Mouse (Mus musculus): ENCODE data around the gene Itgad.

Itgad gene

DNA sequence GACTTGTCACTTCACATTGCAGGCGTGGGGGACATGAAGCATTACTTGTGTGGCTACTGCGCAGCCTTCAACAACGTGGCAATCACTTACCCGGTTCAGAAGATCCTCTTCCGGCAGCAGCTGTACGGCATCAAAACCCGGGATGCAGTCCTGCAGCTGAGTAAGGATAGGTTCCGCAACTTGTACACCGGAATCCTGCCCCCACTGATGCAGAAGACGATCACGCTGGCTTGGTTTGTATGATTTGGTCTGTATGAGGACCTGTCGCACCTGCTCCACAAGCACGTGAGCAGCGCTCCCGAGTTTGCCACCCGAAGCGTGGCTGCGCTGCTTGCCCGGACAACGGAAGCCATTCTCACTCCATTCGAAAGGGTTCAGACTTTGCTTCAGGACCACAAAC is at the start of gene Itgad:
TSS of gene Itgad (plus strand) at position 301 of the 400 bp plus-strand sequence.
- no peak for TF ChIP-seq GATA4 (IDR thresholded peaks at IDR 0.05; ENCODE audit: insufficient replicate concordance, low read length)

DNA sequence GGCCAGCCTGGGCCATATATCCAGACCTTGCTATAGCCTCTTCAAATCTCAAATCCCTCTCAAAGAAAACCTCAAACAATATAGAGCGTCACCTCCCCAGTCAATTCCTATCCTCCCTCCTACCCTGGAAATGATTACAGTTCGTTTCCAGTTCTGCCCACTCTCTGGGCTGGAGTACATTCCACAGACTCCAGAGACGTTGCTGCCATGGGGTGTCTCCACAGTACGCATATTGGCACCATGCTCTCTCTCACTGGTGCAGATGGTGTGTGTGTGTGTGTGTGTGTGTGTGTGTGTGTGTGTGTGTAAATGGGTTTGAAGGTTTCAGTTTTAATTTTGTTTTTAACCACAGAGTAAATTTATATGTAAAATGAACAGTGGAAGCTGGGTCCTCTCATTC is 48.9 kb upstream of the Itgad start:
- no peak for TF ChIP-seq GATA4 (IDR thresholded peaks at IDR 0.05; ENCODE audit: insufficient replicate concordance, low read length)

DNA sequence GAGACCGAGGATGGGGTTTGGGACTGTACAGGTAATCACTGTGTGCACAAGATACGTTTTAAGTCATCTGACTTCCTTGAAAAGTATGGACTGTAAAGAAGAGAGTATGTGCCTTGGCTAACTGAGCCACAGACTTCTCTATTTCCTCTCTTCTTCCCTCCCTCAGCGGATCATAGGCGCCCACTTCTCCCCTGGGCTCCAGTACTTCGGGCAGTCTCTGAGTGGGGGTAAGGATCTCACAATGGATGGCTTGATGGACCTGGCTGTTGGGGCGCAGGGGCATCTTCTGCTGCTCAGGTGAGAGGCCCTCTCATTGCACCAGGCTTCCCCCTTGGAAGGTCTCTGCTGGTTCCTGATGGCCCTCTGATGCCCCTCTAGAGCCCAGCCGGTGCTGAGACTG is 46.7 kb upstream of the Itgad start:
- TF ChIP-seq GATA4 (IDR thresholded peaks at IDR 0.05; ENCODE audit: insufficient replicate concordance, low read length), result no peak

DNA sequence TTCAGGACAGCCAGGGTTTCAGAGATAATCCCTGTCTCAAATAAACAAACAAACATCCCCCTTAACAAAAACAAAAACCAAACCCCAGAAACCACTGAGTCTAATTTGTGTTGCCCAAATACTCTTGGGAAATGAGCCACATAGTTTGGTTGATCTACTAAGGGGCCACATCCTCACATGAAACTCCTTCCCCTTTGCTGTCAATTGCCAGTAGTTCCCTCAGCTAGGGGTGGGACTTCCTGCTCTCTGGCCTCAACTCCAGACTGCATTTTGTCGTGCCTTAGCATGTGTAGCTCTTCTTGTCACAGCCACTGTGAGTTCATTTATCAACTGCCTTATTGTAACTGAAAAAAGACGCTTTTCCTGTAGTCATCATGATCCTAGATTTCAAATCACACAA is 43.9 kb upstream of the Itgad start:
- TF ChIP-seq GATA4 (IDR thresholded peaks at IDR 0.05; ENCODE audit: insufficient replicate concordance, low read length), result no peak

DNA sequence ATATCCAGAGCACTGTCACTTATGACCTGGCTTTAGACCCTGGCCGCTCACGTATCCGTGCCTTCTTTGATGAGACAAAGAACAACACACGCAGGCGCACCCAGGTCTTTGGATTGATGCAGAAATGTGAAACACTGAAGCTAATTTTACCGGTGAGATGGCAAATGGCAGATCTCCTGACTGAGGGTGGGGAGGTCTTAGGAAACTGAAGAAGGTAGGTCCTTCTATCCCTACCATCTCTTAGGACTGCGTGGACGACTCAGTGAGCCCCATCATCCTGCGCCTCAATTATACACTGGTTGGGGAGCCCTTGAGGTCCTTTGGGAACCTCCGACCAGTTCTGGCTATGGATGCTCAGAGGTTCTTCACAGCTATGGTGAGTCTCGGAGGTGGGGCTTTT is 42.0 kb upstream of the Itgad start:
- TF ChIP-seq GATA4 (IDR thresholded peaks at IDR 0.05; ENCODE audit: insufficient replicate concordance, low read length), result no peak

DNA sequence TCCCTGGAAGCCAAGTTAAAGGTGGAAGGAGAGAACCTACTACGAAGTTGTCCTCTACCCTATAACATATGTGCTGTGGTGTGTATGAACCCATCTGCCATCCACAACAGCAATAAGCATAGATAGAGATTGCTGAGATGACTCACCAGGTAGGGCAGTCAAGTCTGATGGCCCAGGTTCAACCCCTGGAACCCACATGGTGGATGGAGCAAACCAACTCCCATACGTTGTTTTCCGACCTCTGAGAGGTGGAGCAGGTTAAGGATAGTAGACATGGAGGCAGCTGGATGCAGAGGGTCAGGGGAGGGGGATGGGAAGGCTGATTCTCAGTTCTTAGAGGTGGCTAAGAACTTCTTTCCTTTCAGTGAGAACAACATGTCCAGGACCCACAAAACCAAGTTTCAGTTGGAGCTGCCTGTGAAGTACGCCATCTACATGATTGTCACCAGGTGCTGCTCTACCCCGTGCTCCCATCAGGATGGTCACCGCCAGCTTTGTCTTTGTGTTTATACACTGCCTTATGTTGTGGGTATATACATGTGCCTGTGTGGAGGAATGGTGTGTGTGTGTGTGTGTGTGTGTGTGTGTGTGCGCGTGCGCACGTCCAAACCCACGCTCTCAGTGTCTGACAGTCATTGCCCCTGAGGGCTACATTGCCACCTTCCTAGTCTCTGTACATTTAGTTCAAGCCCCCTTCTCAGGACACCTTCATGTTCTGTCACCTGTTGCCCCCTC is 39.6 kb upstream of the Itgad start:
- TF ChIP-seq GATA4 (IDR thresholded peaks at IDR 0.05; ENCODE audit: insufficient replicate concordance, low read length), result no peak

DNA sequence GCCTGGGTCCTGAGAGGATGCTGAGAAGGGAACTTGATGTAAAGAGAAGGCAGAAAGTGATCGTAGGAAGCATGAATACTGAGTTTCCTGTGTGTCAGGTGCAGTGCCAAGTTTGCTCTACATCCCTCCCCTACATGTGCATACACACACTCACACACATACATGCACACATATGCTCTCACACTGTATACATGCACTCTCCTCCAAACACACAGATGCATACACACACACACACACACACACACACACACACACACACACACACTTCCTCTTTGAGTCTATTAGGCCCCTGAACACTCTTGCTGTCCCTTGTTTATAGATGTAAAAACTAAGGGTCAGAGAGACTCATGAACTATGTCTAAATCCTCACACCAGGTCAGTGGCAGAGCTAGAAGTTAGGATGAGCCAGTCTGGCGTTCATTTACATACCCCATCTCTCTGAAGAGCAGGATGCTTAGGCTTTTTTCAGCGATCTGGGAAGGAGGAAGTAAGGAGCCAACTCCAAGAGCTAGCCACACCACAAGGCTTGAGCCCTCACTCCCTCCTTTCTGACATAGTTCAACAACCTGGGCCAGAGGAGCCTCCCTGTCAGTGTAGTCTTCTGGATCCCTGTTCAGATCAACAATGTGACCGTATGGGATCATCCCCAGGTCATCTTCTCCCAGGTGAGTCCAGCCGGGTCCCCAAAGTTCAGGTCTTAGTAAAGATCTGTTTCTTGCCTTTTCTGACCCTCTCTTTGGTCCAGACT is 38.8 kb upstream of the Itgad start:
- TF ChIP-seq GATA4 (IDR thresholded peaks at IDR 0.05; ENCODE audit: insufficient replicate concordance, low read length), result no peak

DNA sequence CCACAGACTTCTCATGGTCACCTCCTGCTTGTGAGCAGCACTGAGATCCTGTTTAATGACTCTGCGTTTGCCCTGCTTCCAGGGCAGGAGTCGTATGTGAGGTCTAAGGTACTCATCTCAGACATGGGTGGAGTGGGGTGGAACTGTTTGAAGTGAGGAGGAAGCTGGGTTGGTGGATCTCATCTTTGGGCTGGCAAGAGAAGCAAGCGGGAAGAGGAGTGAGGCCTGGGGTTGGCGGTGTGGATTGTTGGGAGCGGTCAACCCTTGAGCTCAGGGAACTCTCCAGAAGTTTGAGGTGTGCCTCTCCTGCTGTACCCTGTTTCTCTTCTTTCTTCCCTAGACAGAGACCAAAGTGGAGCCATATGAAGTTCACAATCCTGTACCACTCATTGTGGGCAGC is 37.8 kb upstream of the Itgad start:
- TF ChIP-seq GATA4 (IDR thresholded peaks at IDR 0.05; ENCODE audit: insufficient replicate concordance, low read length), result no peak

DNA sequence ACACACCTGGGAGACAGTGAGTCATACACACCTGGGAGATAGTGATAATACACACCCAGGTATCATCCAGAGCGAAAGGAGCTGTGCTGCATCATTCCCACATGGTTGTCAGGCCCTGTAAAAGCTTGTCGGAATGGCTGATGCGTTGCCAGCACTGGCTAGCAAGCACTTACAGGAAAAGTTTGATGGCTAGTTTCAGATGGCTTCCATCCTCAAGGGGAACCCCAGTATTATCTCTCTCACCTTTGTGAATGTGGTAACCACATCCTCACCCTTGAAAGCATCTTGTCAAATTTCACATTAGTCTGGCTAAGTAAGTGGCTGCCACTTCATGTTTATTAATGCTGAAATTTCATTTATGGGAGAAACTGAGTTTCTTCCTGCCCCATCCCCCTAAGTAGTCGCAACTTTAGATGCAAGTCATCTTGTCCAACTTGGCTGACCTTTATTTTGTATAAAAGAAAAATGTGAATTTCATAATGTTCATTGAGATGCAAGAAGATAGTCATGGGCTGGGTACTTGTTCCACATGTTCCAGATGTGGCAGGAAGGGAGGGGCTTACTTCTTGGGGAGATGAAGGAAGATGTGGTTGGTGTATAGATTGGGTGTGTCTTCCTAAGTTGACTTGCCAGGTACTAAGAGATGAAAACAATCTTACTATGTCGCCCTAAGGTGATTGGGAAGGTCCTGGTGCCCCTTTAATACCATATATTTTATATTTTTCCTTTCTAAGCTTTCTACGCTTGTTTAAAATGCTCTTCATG is 34.3 kb upstream of the Itgad start:
- TF ChIP-seq GATA4 (IDR thresholded peaks at IDR 0.05; ENCODE audit: insufficient replicate concordance, low read length), result no peak

DNA sequence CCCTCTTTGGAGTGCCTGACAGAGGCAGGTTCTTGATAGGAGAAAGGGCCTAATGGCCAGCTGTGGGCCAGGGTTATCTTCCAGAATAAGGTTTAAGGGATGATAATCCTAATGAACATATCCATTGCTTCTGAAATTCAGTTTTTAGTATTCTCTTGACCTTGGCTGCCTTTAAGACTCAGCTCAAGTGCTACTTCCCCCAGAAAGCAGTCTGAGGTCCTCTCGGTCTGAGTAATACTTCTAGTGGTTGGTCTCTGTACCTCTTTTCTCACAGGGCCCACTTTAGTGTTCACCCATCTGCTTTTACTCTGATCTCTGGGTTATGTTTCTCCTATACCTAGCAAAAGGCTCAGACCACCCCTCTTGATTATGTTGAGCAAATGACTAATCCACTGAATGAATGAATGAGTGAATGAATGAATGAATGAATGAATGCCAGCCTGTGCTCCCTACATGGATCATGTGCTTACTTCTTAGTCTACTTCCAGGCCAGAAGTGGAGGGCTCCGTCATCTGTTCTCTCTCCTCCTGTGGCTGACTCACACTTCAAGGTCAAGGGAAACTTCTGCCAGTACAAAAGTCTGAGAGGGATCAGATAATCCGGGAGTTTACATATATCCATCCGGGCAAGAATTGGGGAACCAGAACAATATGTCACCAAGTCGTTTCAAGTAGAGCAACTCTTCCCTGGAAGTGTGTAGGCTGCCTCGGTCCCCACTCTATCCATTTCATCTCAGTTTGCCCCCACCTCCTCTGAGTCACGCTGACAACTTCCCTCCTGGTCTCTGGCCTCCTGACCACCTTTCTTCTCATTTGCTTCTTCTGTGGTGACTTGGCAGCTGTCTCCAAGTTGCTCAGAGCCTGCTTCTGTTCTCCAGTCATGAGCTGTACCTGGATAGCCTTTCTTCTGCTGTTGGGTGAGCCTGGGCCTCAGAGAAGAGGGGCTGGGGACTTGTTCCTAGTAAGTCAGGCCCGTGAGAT is 25.1 kb upstream of the Itgad start, which contains the start of gene Itgax:
TSS of gene Itgax (plus strand) at position 807 of the 980 bp plus-strand sequence.
- TF ChIP-seq GATA4 (IDR thresholded peaks at IDR 0.05; ENCODE audit: insufficient replicate concordance, low read length), result no peak

DNA sequence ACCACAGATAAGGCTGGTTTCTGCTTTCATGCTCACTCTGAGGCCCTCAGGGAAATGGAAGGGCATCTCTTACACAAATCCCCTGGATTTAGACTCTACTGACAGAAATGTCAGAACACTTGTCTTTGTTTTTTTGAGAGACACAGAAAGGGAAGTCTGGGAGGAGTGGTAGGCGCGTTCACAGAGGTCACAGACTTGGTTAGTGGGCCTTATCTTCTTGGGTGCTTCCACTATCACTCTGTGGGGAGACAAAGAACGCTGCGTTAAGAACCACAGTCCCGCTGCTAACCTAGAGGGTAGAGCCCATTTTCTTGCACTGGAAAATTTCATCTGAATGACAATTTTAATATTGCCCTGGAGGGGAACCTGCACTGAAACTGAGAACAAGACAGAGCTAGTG is 22.0 kb upstream of the Itgad start:
- TF ChIP-seq GATA4 (IDR thresholded peaks at IDR 0.05; ENCODE audit: insufficient replicate concordance, low read length), result no peak

DNA sequence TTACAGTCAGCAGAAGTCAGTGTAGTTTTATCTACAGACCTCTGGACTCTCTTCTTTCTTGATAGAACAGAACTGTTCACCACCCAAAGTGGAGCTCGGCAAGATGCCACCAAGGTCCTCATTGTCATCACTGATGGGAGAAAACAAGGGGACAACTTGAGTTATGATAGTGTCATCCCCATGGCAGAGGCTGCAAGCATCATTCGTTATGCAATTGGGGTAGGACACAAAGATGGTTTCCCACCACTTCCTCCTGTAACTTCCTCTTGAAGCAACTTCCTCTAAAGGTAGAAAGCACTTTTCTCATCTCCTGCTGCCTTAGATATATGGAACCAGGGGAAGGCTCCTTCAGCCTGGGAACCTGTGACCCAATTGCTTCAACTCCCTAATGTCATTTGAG is 20.6 kb upstream of the Itgad start:
- TF ChIP-seq GATA4 (IDR thresholded peaks at IDR 0.05; ENCODE audit: insufficient replicate concordance, low read length), result no peak

DNA sequence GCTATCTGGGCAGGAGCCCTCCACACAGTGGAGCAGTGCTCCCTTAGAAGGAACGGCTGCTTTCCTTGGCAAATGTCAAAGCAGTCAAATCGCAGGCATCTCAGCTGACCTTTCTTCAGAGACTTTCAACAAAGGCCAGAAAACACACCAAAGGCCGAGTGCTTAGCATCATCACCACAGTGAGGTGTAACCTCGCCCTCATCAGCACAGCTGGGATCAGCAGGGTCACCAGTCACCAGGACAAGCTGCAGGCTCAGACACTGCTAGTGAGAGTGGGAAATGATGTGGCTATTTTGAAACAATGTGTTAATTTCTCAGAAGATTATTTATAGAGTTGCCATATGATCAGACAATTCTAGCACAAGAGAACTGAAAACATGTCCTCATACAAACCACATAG is 17.2 kb upstream of the Itgad start:
- no peak for TF ChIP-seq GATA4 (IDR thresholded peaks at IDR 0.05; ENCODE audit: insufficient replicate concordance, low read length)

DNA sequence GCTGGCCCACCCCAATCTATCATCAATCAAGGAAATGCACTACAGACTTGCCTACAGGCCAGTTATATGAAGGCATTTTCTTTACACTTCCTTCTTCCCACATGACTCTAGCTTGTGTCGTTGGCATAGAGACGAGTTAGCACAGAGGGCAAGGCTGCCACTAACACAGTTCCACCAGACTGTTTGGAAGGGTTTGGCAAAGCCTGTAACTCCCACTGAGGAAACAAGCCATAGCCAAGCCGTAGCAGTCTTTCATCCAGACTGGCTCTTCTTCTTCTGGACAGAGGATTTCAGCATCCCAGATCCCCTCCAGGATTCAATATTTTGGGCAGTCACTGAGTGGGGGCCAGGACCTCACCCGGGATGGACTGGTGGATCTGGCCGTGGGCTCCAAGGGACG is 14.6 kb upstream of the Itgad start:
- no peak for TF ChIP-seq GATA4 (IDR thresholded peaks at IDR 0.05; ENCODE audit: insufficient replicate concordance, low read length)

DNA sequence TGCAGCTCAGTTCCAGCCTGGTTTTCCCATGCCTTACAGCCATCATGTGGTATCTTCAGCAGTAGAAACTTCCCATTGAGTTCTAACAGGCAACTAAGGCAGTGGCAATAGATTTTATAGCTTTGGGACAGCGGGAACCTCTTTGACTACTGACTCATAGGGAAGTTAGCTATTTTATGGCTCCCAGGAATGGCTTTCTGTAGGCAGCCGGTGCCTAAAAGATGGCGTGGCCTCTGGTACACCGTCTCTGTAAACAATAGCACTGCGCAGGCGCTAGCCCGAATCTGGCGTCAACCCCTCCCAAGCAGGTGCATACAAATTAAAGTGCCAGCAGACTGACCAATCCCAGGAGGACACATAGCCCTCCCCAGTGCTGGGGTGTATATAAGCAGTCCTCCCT is 3.2 kb upstream of the Itgad start:
- no peak for TF ChIP-seq GATA4 (IDR thresholded peaks at IDR 0.05; ENCODE audit: insufficient replicate concordance, low read length)

Data from liver, adult (tissue).